Mouse (Mus musculus) lung, postnatal 10 days (tissue): Measurements from ENCODE around the gene Tmem119.

Experiments used
- DNase-seq: peaks from one replicate; pipeline ENCODE4 v3.0.0; 2021

The Tmem119 gene

GRCm38 (mm10) chr5:113786985-113787384 lies 13.3 kb downstream of the Tmem119 start:
- DNase-seq = no peak

- peak; percentile 68 for DNase-seq
Measured at GRCm38 (mm10) chr5:113784104-113784503, 16.2 kb downstream of the Tmem119 start.

- DNase-seq = peak; percentile 78
Measured at GRCm38 (mm10) chr5:113783581-113784001, 16.7 kb downstream of the Tmem119 start.

GRCm38 (mm10) chr5:113782624-113783023 lies 17.7 kb downstream of the Tmem119 start:
- DNase-seq = no peak

- DNase-seq = no peak
Measured at GRCm38 (mm10) chr5:113781875-113782274, 18.4 kb downstream of the Tmem119 start.

GRCm38 (mm10) chr5:113781254-113781653 lies 19.1 kb downstream of the Tmem119 start:
- DNase-seq = no peak

- no peak for DNase-seq
Measured at GRCm38 (mm10) chr5:113780763-113781162, 19.6 kb downstream of the Tmem119 start.

GRCm38 (mm10) chr5:113780082-113780752 lies 20.1 kb downstream of the Tmem119 start:
- no peak for DNase-seq

- no peak for DNase-seq
Measured at GRCm38 (mm10) chr5:113779569-113779968, 20.7 kb downstream of the Tmem119 start.

GRCm38 (mm10) chr5:113777728-113778127 lies 22.6 kb downstream of the Tmem119 start:
- DNase-seq = peak; percentile 63

GRCm38 (mm10) chr5:113776896-113777226 lies 23.5 kb downstream of the Tmem119 start:
- no peak for DNase-seq

GRCm38 (mm10) chr5:113776128-113776895 lies 24.0 kb downstream of the Tmem119 start:
- DNase-seq = no peak

GRCm38 (mm10) chr5:113775585-113775984 lies 24.7 kb downstream of the Tmem119 start:
- no peak for DNase-seq

GRCm38 (mm10) chr5:113773664-113774063 lies 26.7 kb downstream of the Tmem119 start:
- DNase-seq = peak; percentile 93

GRCm38 (mm10) chr5:113772905-113773519 lies 27.3 kb downstream of the Tmem119 start:
- peak; percentile 33 for DNase-seq

- DNase-seq = peak; percentile 95
Measured at GRCm38 (mm10) chr5:113772450-113772895, 27.8 kb downstream of the Tmem119 start, which contains the start of the genes Sart3 and Iscu. TSS of gene Sart3 (minus strand) at chr5:113772510. TSS of gene Iscu (plus strand) at chr5:113772748.

- DNase-seq = peak; percentile 92
Measured at GRCm38 (mm10) chr5:113771213-113772162, 28.8 kb downstream of the Tmem119 start.

- DNase-seq = no peak
Measured at GRCm38 (mm10) chr5:113768806-113769205, 31.5 kb downstream of the Tmem119 start.

GRCm38 (mm10) chr5:113765641-113766526 lies 34.4 kb downstream of the Tmem119 start:
- DNase-seq = no peak

GRCm38 (mm10) chr5:113764426-113764825 lies 35.9 kb downstream of the Tmem119 start:
- DNase-seq = no peak

- DNase-seq = no peak
Measured at GRCm38 (mm10) chr5:113761585-113761984, 38.7 kb downstream of the Tmem119 start.
